Mouse (Mus musculus) embryonic fibroblast, embryonic 13.5 days (primary cell): ENCODE measurements around the gene Coq9.

Experiments used
- CTCF ChIP-seq: IDR thresholded peaks from 2 replicates; pipeline ENCODE4 v1.5.1; 2011; ENCODE audit warnings: mild to moderate bottlenecking, control low read depth, low read length, moderate library complexity, borderline replicate concordance; ENCODE audit not compliant: insufficient read depth
- POLR2A ChIP-seq: IDR thresholded peaks from 2 replicates; pipeline ENCODE4 v1.6.1; 2011; ENCODE audit warnings: low read depth, mild to moderate bottlenecking, control low read depth, low read length, moderate library complexity

GRCm38 (mm10) chr8:94900617-94901016 is 62.5 kb downstream of the Coq9 start:
- TF ChIP-seq CTCF (no peak), POLR2A (no peak)
